Comparison of ENCODE assay signal across 11 mouse cellular contexts in genomic region chr11:100959826-100960225, GRCm38 (mm10). TPM values are rescaled to one million over a fixed set of nuclear protein-coding genes. Genes with fewer than 3 reads are reported as not detected.
DNase-seq lines count a peak whose midpoint lies in the region; ATAC-seq and TF ChIP-seq lines count a peak whose summit lies in the region.
"Had no signal": no experiment of that assay in that cellular context is flagged by ENCODE, and none has a peak within 500 bp of the region (broad histone marks: within the 10 kb centered on the region; RNA-seq: fewer than 3 reads in every experiment).

No protein-coding gene starts in this region.

- TF ChIP-seq POLR2A in limb, embryonic 14.5 days (IDR thresholded peaks at IDR 0.05; ENCODE audit: borderline replicate concordance, extremely low read depth, insufficient read depth, insufficient read length), result no peak

- peak overlapping the region; percentile 39 for H3K4me2 ChIP-seq in heart, embryonic 11.5 days
- H3K4me2 ChIP-seq in lung, embryonic 15.5 days, result peak overlapping the region; percentile 41
- H3K4me2 ChIP-seq in limb, embryonic 14.5 days (replicated peaks; ENCODE audit: low read depth, low read length, severe bottlenecking), result peak overlapping the region; percentile 24; the same call in 1 of the 2 replicates
- H3K4me2 ChIP-seq in stomach, postnatal 0 days (replicated peaks; ENCODE audit: low read depth), result peak overlapping the region; percentile 25

- WGBS in heart, embryonic 11.5 days (ENCODE audit: insufficient replicate concordance), result 27% methylated on average over 3 of the region's 3 CpGs
- 29% methylated on average over 3 of the region's 3 CpGs for WGBS in heart, embryonic 10.5 days
- WGBS in lung, embryonic 15.5 days, result 29% methylated on average over 3 of the region's 3 CpGs
- WGBS in limb, embryonic 14.5 days, result 34% methylated on average over 3 of the region's 3 CpGs
- WGBS in stomach, postnatal 0 days, result 30% methylated on average over 3 of the region's 3 CpGs

- no peak for TF ChIP-seq EP300 in stomach, postnatal 0 days (optimal IDR thresholded peaks at IDR 0.05)

- DNase-seq in heart, embryonic 10.5 days (ENCODE audit: low spot score), result no peak
- DNase-seq in lung, postnatal 4 days, result no peak
- DNase-seq in limb, embryonic 14.5 days (ENCODE audit: low spot score), result peak; percentile 34
- no peak for DNase-seq in stomach, postnatal 0 days (ENCODE audit: low spot score)
- no peak for DNase-seq in cerebellum, adult 9-10 months
- no peak for DNase-seq in thymus, postnatal 25 days
- DNase-seq: thymus, adult 18-20 months had no signal

- H3K36me3 ChIP-seq in heart, embryonic 11.5 days (ENCODE audit: control insufficient read depth, insufficient read depth, low read length), result peaks cover 9% of the 10 kb centered on the region; the same call in 1 of the 2 replicates
- H3K36me3 ChIP-seq in heart, embryonic 10.5 days, result peaks cover 56% of the 10 kb centered on the region
- H3K36me3 ChIP-seq in lung, embryonic 15.5 days, result peaks cover 19% of the 10 kb centered on the region
- peaks cover 23% of the 10 kb centered on the region for H3K36me3 ChIP-seq in limb, embryonic 14.5 days (ENCODE audit: control insufficient read depth, insufficient read depth, low read length)
- H3K36me3 ChIP-seq in stomach, postnatal 0 days (ENCODE audit: control insufficient read depth, insufficient read depth, low read length), result peaks cover 11% of the 10 kb centered on the region
- H3K36me3 ChIP-seq: midbrain, embryonic 15.5 days had no signal

- TF ChIP-seq CTCF in stomach, postnatal 0 days (IDR thresholded peaks at IDR 0.05; ENCODE audit: low read depth), result no peak

- no peaks in the 10 kb centered on the region for H3K9me3 ChIP-seq in heart, embryonic 11.5 days (replicated peaks; ENCODE audit: control insufficient read depth, low read length)
- no peaks in the 10 kb centered on the region for H3K9me3 ChIP-seq in heart, embryonic 10.5 days
- H3K9me3 ChIP-seq in lung, embryonic 15.5 days, result no peaks in the 10 kb centered on the region
- no peaks in the 10 kb centered on the region for H3K9me3 ChIP-seq in limb, embryonic 14.5 days (ENCODE audit: control insufficient read depth, low read length)
- no peaks in the 10 kb centered on the region for H3K9me3 ChIP-seq in stomach, postnatal 0 days (ENCODE audit: control insufficient read depth, low read length)
- H3K9me3 ChIP-seq: midbrain, embryonic 15.5 days had no signal

- H3K4me1 ChIP-seq in heart, embryonic 11.5 days (ENCODE audit: control insufficient read depth, insufficient read depth, low read length), result peaks cover 53% of the 10 kb centered on the region
- peaks cover 63% of the 10 kb centered on the region for H3K4me1 ChIP-seq in heart, embryonic 10.5 days
- peaks cover 59% of the 10 kb centered on the region for H3K4me1 ChIP-seq in lung, embryonic 15.5 days
- H3K4me1 ChIP-seq in limb, embryonic 14.5 days (ENCODE audit: control insufficient read depth, insufficient read depth, low read length), result peaks cover 31% of the 10 kb centered on the region
- H3K4me1 ChIP-seq in stomach, postnatal 0 days (replicated peaks; ENCODE audit: control insufficient read depth, insufficient read depth), result peaks cover 15% of the 10 kb centered on the region

- H3K27ac ChIP-seq in heart, embryonic 11.5 days (ENCODE audit: low read depth, low read length), result 0 out of 2 replicates have a peak overlapping the region, but pooled peaks have one; percentile 29
- no peak overlapping the region for H3K27ac ChIP-seq in heart, embryonic 10.5 days
- H3K27ac ChIP-seq in lung, embryonic 15.5 days, result peak overlapping the region; percentile 74
- no peak overlapping the region for H3K27ac ChIP-seq in limb, embryonic 14.5 days (replicated peaks; ENCODE audit: low read depth, low read length)
- peak overlapping the region; percentile 26 for H3K27ac ChIP-seq in stomach, postnatal 0 days (replicated peaks)
- H3K27ac ChIP-seq: midbrain, embryonic 15.5 days had no signal

- H3K4me3 ChIP-seq in heart, embryonic 11.5 days (ENCODE audit: low read depth, low read length), result no peak overlapping the region
- H3K4me3 ChIP-seq in heart, embryonic 10.5 days, result no peak overlapping the region
- no peak overlapping the region for H3K4me3 ChIP-seq in lung, embryonic 15.5 days
- H3K4me3 ChIP-seq in limb, embryonic 14.5 days (replicated peaks; ENCODE audit: low read length), result no peak overlapping the region
- no peak overlapping the region; the same call in 1 of the 2 replicates for H3K4me3 ChIP-seq in stomach, postnatal 0 days (ENCODE audit: low read depth, low read length)

- no peak overlapping the region for H3K9ac ChIP-seq in heart, embryonic 11.5 days (ENCODE audit: low read depth, low read length)
- no peak overlapping the region for H3K9ac ChIP-seq in lung, embryonic 15.5 days
- H3K9ac ChIP-seq in limb, embryonic 14.5 days (ENCODE audit: low read depth, low read length, severe bottlenecking), result no peak overlapping the region
- no peak overlapping the region for H3K9ac ChIP-seq in stomach, postnatal 0 days (ENCODE audit: low read length)
- H3K9ac ChIP-seq: midbrain, embryonic 15.5 days had no signal

- no peak for ATAC-seq in heart, embryonic 11.5 days (replicated peaks; ENCODE audit: insufficient number of reproducible peaks, low FRiP score, low TSS enrichment)
- ATAC-seq in lung, embryonic 15.5 days (ENCODE audit: borderline replicate concordance, extremely low read depth, low FRiP score, low TSS enrichment), result no peak
- no peak for ATAC-seq in limb, embryonic 14.5 days (ENCODE audit: low FRiP score, low read depth)
- ATAC-seq in stomach, postnatal 0 days (ENCODE audit: low FRiP score, low TSS enrichment), result no peak
- ATAC-seq: activated CD4-positive, CD25-positive, alpha-beta regulatory T cell, adult 4 months had no signal

- peaks cover 13% of the 10 kb centered on the region for H3K27me3 ChIP-seq in heart, embryonic 11.5 days (ENCODE audit: control insufficient read depth, insufficient read depth, low read length)
- peaks cover 27% of the 10 kb centered on the region for H3K27me3 ChIP-seq in heart, embryonic 10.5 days (ENCODE audit: insufficient read depth, poor library complexity, severe bottlenecking)
- H3K27me3 ChIP-seq in lung, embryonic 15.5 days, result peaks cover 18% of the 10 kb centered on the region
- H3K27me3 ChIP-seq in limb, embryonic 14.5 days (ENCODE audit: control insufficient read depth, insufficient read depth, low read length), result peaks cover 18% of the 10 kb centered on the region
- no peaks in the 10 kb centered on the region for H3K27me3 ChIP-seq in stomach, postnatal 0 days (ENCODE audit: control insufficient read depth, insufficient read depth, low read length)

RNA-seq across cellular contexts. Expression of gene Cavin1, which starts 10.9 kb away (rescaled TPM):
- polyA plus RNA-seq in heart, embryonic 11.5 days (2014; fragmentation: Nextera tagmentation; extraction: Ambion mirVana), result 113 and 175 TPM in 2 replicates
- 139 and 252 TPM in 2 replicates for polyA plus RNA-seq in heart, embryonic 10.5 days (2016; fragmentation: Nextera tagmentation; extraction: Ambion mirVana)
- polyA plus RNA-seq in lung, embryonic 15.5 days (2015; fragmentation: Nextera tagmentation; extraction: Ambion mirVana), result 392 and 425 TPM in 2 replicates
- polyA plus RNA-seq in limb, embryonic 14.5 days (2012; rRNA removed), result 81.3 and 96.8 TPM in 2 replicates
- 128 and 135 TPM in 2 replicates for polyA plus RNA-seq in limb, embryonic 14.5 days (2014; fragmentation: Nextera tagmentation; extraction: Ambion mirVana)
- 313 and 331 TPM in 2 replicates for polyA plus RNA-seq in stomach, postnatal 0 days (2015; fragmentation: Nextera tagmentation; extraction: Ambion mirVana)

RNA-seq across cellular contexts. Expression of gene Stat3, which starts 20.5 kb away (rescaled TPM):
- 45.0 and 49.0 TPM in 2 replicates for polyA plus RNA-seq in heart, embryonic 11.5 days (2014; fragmentation: Nextera tagmentation; extraction: Ambion mirVana)
- 33.7 and 41.5 TPM in 2 replicates for polyA plus RNA-seq in heart, embryonic 10.5 days (2016; fragmentation: Nextera tagmentation; extraction: Ambion mirVana)
- 41.2 and 53.4 TPM in 2 replicates for polyA plus RNA-seq in lung, embryonic 15.5 days (2015; fragmentation: Nextera tagmentation; extraction: Ambion mirVana)
- polyA plus RNA-seq in limb, embryonic 14.5 days (2012; rRNA removed), result 56.1 and 66.2 TPM in 2 replicates
- 63.0 and 65.9 TPM in 2 replicates for polyA plus RNA-seq in limb, embryonic 14.5 days (2014; fragmentation: Nextera tagmentation; extraction: Ambion mirVana)
- 47.7 and 55.1 TPM in 2 replicates for polyA plus RNA-seq in stomach, postnatal 0 days (2015; fragmentation: Nextera tagmentation; extraction: Ambion mirVana)

RNA-seq across cellular contexts. Expression of gene Atp6v0a1, which starts 49.4 kb away (rescaled TPM):
- polyA plus RNA-seq in heart, embryonic 11.5 days (2014; fragmentation: Nextera tagmentation; extraction: Ambion mirVana), result 57.1 and 62.2 TPM in 2 replicates
- polyA plus RNA-seq in heart, embryonic 10.5 days (2016; fragmentation: Nextera tagmentation; extraction: Ambion mirVana), result 54.4 and 66.3 TPM in 2 replicates
- 36.7 and 37.8 TPM in 2 replicates for polyA plus RNA-seq in lung, embryonic 15.5 days (2015; fragmentation: Nextera tagmentation; extraction: Ambion mirVana)
- 60.9 and 72.8 TPM in 2 replicates for polyA plus RNA-seq in limb, embryonic 14.5 days (2012; rRNA removed)
- polyA plus RNA-seq in limb, embryonic 14.5 days (2014; fragmentation: Nextera tagmentation; extraction: Ambion mirVana), result 31.8 and 32.7 TPM in 2 replicates
- 44.8 and 45.5 TPM in 2 replicates for polyA plus RNA-seq in stomach, postnatal 0 days (2015; fragmentation: Nextera tagmentation; extraction: Ambion mirVana)

Comparison
In these comparisons a context has a peak if more than half of its experiments do, and no peak if none do; other contexts are left out.
1. H3K27ac ChIP-seq: peak in heart, embryonic 11.5 days (single experiment), lung, embryonic 15.5 days (single experiment) and stomach, postnatal 0 days (single experiment); none in heart, embryonic 10.5 days (single experiment) and limb, embryonic 14.5 days (single experiment).
2. Peak in every context shown above with its lines, with median percentiles within 50 percentile points of each other: H3K4me2 ChIP-seq.